Mouse (Mus musculus): ENCODE results near the gene Lpin3.

Lpin3 gene

GRCm38 (mm10) chr2:160887284-160887683, 6.8 kb downstream of the Lpin3 start:
- DNase-seq (ENCODE audit: low spot score) = peak; percentile 66

- DNase-seq (ENCODE audit: low spot score) = peak; percentile 81
These were observed 7.4 kb downstream of the Lpin3 start for GRCm38 (mm10) chr2:160887859-160888258.

GRCm38 (mm10) chr2:160891045-160891444, 10.6 kb downstream of the Lpin3 start:
- DNase-seq (ENCODE audit: low spot score) = no peak

GRCm38 (mm10) chr2:160891697-160892096, 11.2 kb downstream of the Lpin3 start:
- DNase-seq (ENCODE audit: low spot score) = no peak

GRCm38 (mm10) chr2:160901656-160902412, 21.4 kb downstream of the Lpin3 start:
- DNase-seq (ENCODE audit: low spot score) = no peak

GRCm38 (mm10) chr2:160905301-160905700, 24.8 kb downstream of the Lpin3 start:
- no peak for DNase-seq (ENCODE audit: low spot score)

GRCm38 (mm10) chr2:160906101-160906500, 25.6 kb downstream of the Lpin3 start:
- DNase-seq (ENCODE audit: low spot score) = no peak

- no peak for DNase-seq (ENCODE audit: low spot score)
These were observed 28.1 kb downstream of the Lpin3 start for GRCm38 (mm10) chr2:160908607-160909006.

GRCm38 (mm10) chr2:160910633-160911032, 30.2 kb downstream of the Lpin3 start:
- no peak for DNase-seq (ENCODE audit: low spot score)

GRCm38 (mm10) chr2:160911558-160912201, 31.2 kb downstream of the Lpin3 start:
- DNase-seq (ENCODE audit: low spot score) = peak; percentile 32

- peak; percentile 46 for DNase-seq (ENCODE audit: low spot score)
These were observed 31.8 kb downstream of the Lpin3 start, which contains the start of gene Emilin3 for GRCm38 (mm10) chr2:160912231-160912671. Gene Emilin3, minus strand, starts transcription at chr2:160912328.

- no peak for DNase-seq (ENCODE audit: low spot score)
These were observed 34.2 kb downstream of the Lpin3 start for GRCm38 (mm10) chr2:160914656-160915055.

- no peak for DNase-seq (ENCODE audit: low spot score)
These were observed 35.5 kb downstream of the Lpin3 start for GRCm38 (mm10) chr2:160915821-160916610.

GRCm38 (mm10) chr2:160916714-160917113, 36.2 kb downstream of the Lpin3 start:
- DNase-seq (ENCODE audit: low spot score) = no peak

- DNase-seq (ENCODE audit: low spot score) = no peak
These were observed 36.8 kb downstream of the Lpin3 start for GRCm38 (mm10) chr2:160917313-160917712.

GRCm38 (mm10) chr2:160918154-160918929, 37.9 kb downstream of the Lpin3 start:
- DNase-seq (ENCODE audit: low spot score) = no peak

GRCm38 (mm10) chr2:160918930-160919215, 38.4 kb downstream of the Lpin3 start:
- DNase-seq (ENCODE audit: low spot score) = no peak

- no peak for DNase-seq (ENCODE audit: low spot score)
These were observed 40.8 kb downstream of the Lpin3 start for GRCm38 (mm10) chr2:160921285-160921684.

- DNase-seq (ENCODE audit: low spot score) = peak; percentile 40
These were observed 44.7 kb downstream of the Lpin3 start for GRCm38 (mm10) chr2:160925203-160925602.

- DNase-seq (ENCODE audit: low spot score) = no peak
These were observed 50.9 kb downstream of the Lpin3 start for GRCm38 (mm10) chr2:160931378-160931777.

GRCm38 (mm10) chr2:160932325-160932724, 51.9 kb downstream of the Lpin3 start:
- DNase-seq (ENCODE audit: low spot score) = no peak

- no peak for DNase-seq (ENCODE audit: low spot score)
These were observed 52.5 kb downstream of the Lpin3 start for GRCm38 (mm10) chr2:160932981-160933380.
